Mouse (Mus musculus) MEL (cell line): ENCODE data around the gene Fam53b. TPM values are rescaled to one million over a fixed set of nuclear protein-coding genes. Genes with fewer than 3 reads are reported as not detected.

Experiments
- DNase-seq: peaks from one replicate; pipeline ENCODE4 v3.0.0; 2011; ENCODE audit warnings: low read depth, low spot score
- H3K27ac ChIP-seq: 2 replicates; pipeline ENCODE4 v1.5.1; 2012; ENCODE audit warnings: low read depth, mild to moderate bottlenecking, control low read depth, low read length, moderate library complexity; ENCODE audit not compliant: control insufficient read depth
- H3K27me3 ChIP-seq, 2 experiments: fragments of 150-350 bp in 1 of 2; sonication (generic) in 1 of 2; 2 replicates each; pipeline ENCODE4 v1.6.1; 2012; ENCODE audit warnings: low read length in 2 of 2, mild to moderate bottlenecking in 2 of 2, improper control_type of control experiment in 1 of 2, moderate library complexity in 1 of 2; ENCODE audit not compliant: insufficient read depth in 2 of 2, control insufficient read depth in 1 of 2
- H3K36me3 ChIP-seq, 2 experiments: 2 replicates each; pipeline ENCODE4 v1.6.1; 2012 to 2014; ENCODE audit warnings: low read length in 2 of 2, improper control_type of control experiment in 1 of 2, inconsistent platforms in 1 of 2, mild to moderate bottlenecking in 1 of 2; ENCODE audit not compliant: insufficient read depth in 2 of 2, control insufficient read depth in 1 of 2
- H3K4me1 ChIP-seq, 2 experiments: fragments of 150-350 bp in 1 of 2; sonication (generic) in 1 of 2; 2 replicates each; pipeline ENCODE4 v1.6.1; 2012; ENCODE audit warnings: low read length in 2 of 2, improper control_type of control experiment in 1 of 2, mild to moderate bottlenecking in 1 of 2; ENCODE audit not compliant: insufficient read depth in 2 of 2, control insufficient read depth in 1 of 2
- H3K4me3 ChIP-seq, 2 experiments: fragments of 150-350 bp in 1 of 2; sonication (generic) in 1 of 2; 2 replicates each; pipeline ENCODE4 v1.5.1; 2012; ENCODE audit warnings: low read depth in 2 of 2, low read length in 2 of 2, mild to moderate bottlenecking in 2 of 2, moderate library complexity in 2 of 2, control low read depth in 1 of 2, improper control_type of control experiment in 1 of 2; ENCODE audit not compliant: control insufficient read depth in 1 of 2, insufficient read depth in 1 of 2
- H3K79me2 ChIP-seq: 2 replicates; pipeline ENCODE4 v1.6.1; 2012; ENCODE audit warnings: mild to moderate bottlenecking, low read length, moderate library complexity; ENCODE audit not compliant: control insufficient read depth, poor library complexity, insufficient read depth
- H3K9ac ChIP-seq: 2 replicates; pipeline ENCODE4 v1.6.1; 2012; ENCODE audit warnings: low read depth, mild to moderate bottlenecking, control low read depth, low read length, moderate library complexity; ENCODE audit not compliant: control insufficient read depth, poor library complexity, severe bottlenecking
- H3K9me3 ChIP-seq: fragments of 150-350 bp; sonication (generic); replicated peaks from 2 replicates; pipeline ENCODE4 v1.6.1; 2012; ENCODE audit warnings: mild to moderate bottlenecking, low read length, improper control_type of control experiment, moderate library complexity; ENCODE audit not compliant: insufficient read depth
- BHLHE40 ChIP-seq: IDR thresholded peaks from 2 replicates; pipeline ENCODE4 v1.6.1; 2012; ENCODE audit warnings: low read depth, mild to moderate bottlenecking, inconsistent platforms, low read length, improper control_type of control experiment, borderline replicate concordance
- CHD1 ChIP-seq: IDR thresholded peaks from 2 replicates; pipeline ENCODE4 v1.6.1; 2012; ENCODE audit warnings: low read depth, mild to moderate bottlenecking, inconsistent platforms, low read length, improper control_type of control experiment
- CHD2 ChIP-seq: IDR thresholded peaks from 2 replicates; pipeline ENCODE4 v1.6.1; 2011; ENCODE audit warnings: low read length, improper control_type of control experiment
- ELF1 ChIP-seq: IDR thresholded peaks from 2 replicates; pipeline ENCODE4 v1.6.1; 2014; ENCODE audit warnings: low read depth, mild to moderate bottlenecking, inconsistent platforms, low read length, improper control_type of control experiment, moderate library complexity
- ETS1 ChIP-seq: IDR thresholded peaks from 2 replicates; pipeline ENCODE4 v1.6.1; 2012; ENCODE audit warnings: low read depth, mild to moderate bottlenecking, inconsistent platforms, low read length, improper control_type of control experiment, moderate library complexity
- MAX ChIP-seq: IDR thresholded peaks from 2 replicates; pipeline ENCODE4 v1.6.1; 2011; ENCODE audit warnings: low read length, improper control_type of control experiment
- MXI1 ChIP-seq: IDR thresholded peaks from 2 replicates; pipeline ENCODE4 v1.6.1; 2011; ENCODE audit warnings: mild to moderate bottlenecking, low read depth, low read length, improper control_type of control experiment
- MYC ChIP-seq: IDR thresholded peaks from 2 replicates; pipeline ENCODE4 v1.6.1; 2011; ENCODE audit warnings: low read depth, mild to moderate bottlenecking, low read length, improper control_type of control experiment, moderate library complexity
- NELFE ChIP-seq: IDR thresholded peaks from 2 replicates; pipeline ENCODE4 v1.6.1; 2011; ENCODE audit warnings: low read depth, low read length, improper control_type of control experiment
- POLR2A ChIP-seq, 2 experiments: IDR thresholded peaks; 2 replicates each; pipeline ENCODE4 v1.6.1; 2011 to 2012; ENCODE audit warnings: low read length in 2 of 2, mild to moderate bottlenecking in 2 of 2, control low read depth in 1 of 2, improper control_type of control experiment in 1 of 2, low read depth in 1 of 2, moderate library complexity in 1 of 2; ENCODE audit not compliant: control insufficient read depth in 1 of 2, insufficient read depth in 1 of 2, poor library complexity in 1 of 2
- POLR2AphosphoS2 ChIP-seq: IDR thresholded peaks from 2 replicates; pipeline ENCODE4 v1.6.1; 2011; ENCODE audit warnings: low read length, improper control_type of control experiment
- TBP ChIP-seq: IDR thresholded peaks from 2 replicates; pipeline ENCODE4 v1.8.0; 2011; ENCODE audit warnings: low read depth, low read length, improper control_type of control experiment
- USF1 ChIP-seq: IDR thresholded peaks from 2 replicates; pipeline ENCODE4 v1.6.1; 2014; ENCODE audit warnings: low read depth, mild to moderate bottlenecking, inconsistent platforms, low read length, improper control_type of control experiment, moderate library complexity
- USF2 ChIP-seq, 2 experiments: IDR thresholded peaks; 2 replicates each; pipeline ENCODE4 v1.6.1; 2011 to 2012; ENCODE audit warnings: improper control_type of control experiment in 2 of 2, low read length in 2 of 2, borderline replicate concordance in 1 of 2, inconsistent platforms in 1 of 2, low read depth in 1 of 2, mild to moderate bottlenecking in 1 of 2; ENCODE audit not compliant: insufficient read depth in 1 of 2
- ZC3H11A ChIP-seq: IDR thresholded peaks from 2 replicates; pipeline ENCODE4 v1.6.1; 2012; ENCODE audit warnings: low read depth, mild to moderate bottlenecking, inconsistent platforms, low read length, improper control_type of control experiment
- ZMIZ1 ChIP-seq: IDR thresholded peaks from 2 replicates; pipeline ENCODE4 v1.6.1; 2012; ENCODE audit warnings: low read depth, mild to moderate bottlenecking, inconsistent platforms, low read length, improper control_type of control experiment, moderate library complexity
- polyA plus RNA-seq, 2 experiments: library from polyadenylated mRNA; stranded (reverse) in 1 of 2; unstranded in 1 of 2; fragments of >175 nt in 1 of 2; fragments of >200 nt in 1 of 2; gene quantifications; 2 replicates each; pipeline versions ENCODE4 v1.2.1 to v1.2.4; 2012; ENCODE audit warnings: low replicate concordance in 2 of 2, low read depth in 1 of 2; ENCODE audit not compliant: insufficient read length in 2 of 2, insufficient read depth in 1 of 2, missing spikeins in 1 of 2
- total RNA-seq: library from RNA; depleted of rRNA; stranded (reverse); fragments of 300-350 nt; gene quantifications from 2 replicates; pipeline ENCODE4 v1.2.3, GENCODE M21; 2012

The Fam53b gene
- total and polyA plus RNA-seq, 3 experiments: 7.9 to 15.4 TPM; not detected in 1

DNA sequence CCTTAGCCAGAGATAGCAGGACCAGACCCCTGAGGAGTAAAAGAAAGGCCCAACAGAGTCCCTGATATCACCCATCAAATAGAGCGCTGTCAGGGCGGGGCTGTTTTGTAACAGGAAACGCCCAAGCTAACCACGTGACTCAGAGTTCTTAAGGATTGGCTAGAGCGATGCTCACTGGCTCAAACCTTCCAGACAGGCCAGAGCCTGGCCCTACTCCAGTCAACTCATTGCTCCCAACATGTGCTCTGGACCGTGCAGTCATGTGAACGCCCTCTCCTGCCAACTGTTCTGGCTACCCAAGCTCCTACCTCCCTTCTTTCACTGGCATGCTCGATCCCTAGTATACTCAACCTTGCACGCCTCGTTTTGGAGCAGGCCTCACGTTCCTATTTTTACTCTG is 89.8 kb downstream of the Fam53b start:
- DNase-seq: peak; percentile 88
- H3K9ac ChIP-seq: peak overlapping the region; percentile 23; the same call in 1 of the 2 replicates

DNA sequence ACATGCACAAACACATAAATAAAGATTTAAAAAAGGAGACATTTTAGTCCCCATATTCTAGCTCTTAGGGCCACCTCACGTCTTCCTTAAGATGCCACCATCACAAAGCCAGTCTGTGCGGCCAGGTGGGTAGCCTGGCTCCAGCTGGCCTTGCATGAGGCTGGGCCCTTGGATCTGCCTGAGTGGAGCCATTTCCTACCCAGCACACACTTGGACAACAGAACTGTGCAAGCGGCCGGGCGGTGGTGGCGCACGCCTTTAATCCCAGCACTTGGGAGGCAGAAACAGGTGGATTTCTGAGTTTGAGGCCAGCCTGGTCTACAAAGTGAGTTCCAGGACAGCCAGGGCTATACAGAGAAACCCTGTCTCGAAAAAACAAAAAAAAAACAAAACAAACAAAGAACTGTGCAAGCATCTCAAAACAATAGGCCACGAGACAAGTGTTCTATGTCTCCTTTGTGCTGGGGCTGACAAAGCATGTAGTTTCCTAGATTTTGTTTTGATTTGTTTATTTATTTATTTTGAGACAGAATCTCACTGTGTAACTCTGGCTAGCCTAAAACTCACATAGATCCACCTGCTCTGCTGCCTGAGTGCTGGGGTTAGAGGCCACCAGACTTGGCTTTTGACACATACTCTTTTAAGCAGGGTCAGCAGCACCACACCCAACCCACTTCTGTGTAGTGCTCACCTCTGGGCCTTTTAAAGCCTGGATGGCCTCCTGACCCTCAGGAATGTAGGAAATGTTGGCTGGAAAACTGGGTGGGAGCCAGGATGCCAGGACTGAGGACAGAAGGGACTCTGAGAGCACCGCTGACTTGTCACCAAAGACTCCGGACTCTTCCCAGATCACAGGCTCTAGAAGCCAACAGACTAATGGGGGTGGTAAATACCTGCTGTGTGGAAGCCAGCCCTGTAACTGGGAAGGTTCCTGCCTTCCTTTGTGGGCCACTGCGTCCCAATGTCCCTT is 91.0 kb downstream of the Fam53b start:
- TF ChIP-seq ZMIZ1 (no peak), CHD2 (no peak), USF2 (IDR thresholded peaks at IDR 0.05; ENCODE audit: borderline replicate concordance in 1 of 2, insufficient read depth in 1 of 2, low read depth in 1 of 2, low read length in 2 of 2) (no peak), ETS1 (no peak)
- Histone ChIP-seq H3K9me3 (no peaks in the 10 kb centered on the region), H3K4me1 (peaks cover 3 to 15% of the 10 kb centered on the region in 2 experiments; a peak in 3 of 4 replicates), H3K4me3 (no peak overlapping the region), H3K79me2 (no peaks in the 10 kb centered on the region), H3K27ac (no peak overlapping the region), H3K36me3 (peaks cover 0 to 11% of the 10 kb centered on the region in 2 experiments; a peak in 2 of 4 replicates), H3K27me3 (no peaks in the 10 kb centered on the region), H3K9ac (no peak overlapping the region)
- no peak for DNase-seq

More for the DNA sequence above, 89.8 kb downstream of the Fam53b start:
- Histone ChIP-seq H3K27ac (peak overlapping the region; percentile 46), H3K27me3 (no peaks in the 10 kb centered on the region), H3K36me3 (peaks cover 0 to 11% of the 10 kb centered on the region in 2 experiments; a peak in 2 of 4 replicates), H3K9me3 (no peaks in the 10 kb centered on the region), H3K79me2 (no peaks in the 10 kb centered on the region), H3K4me1 (peaks cover 3 to 15% of the 10 kb centered on the region in 2 experiments; a peak in 3 of 4 replicates), H3K4me3 (no peak overlapping the region)
- peak; percentile 27 to 80; a peak in 2 of 4 replicates for TF ChIP-seq POLR2A (IDR thresholded peaks at IDR 0.05; ENCODE audit: control insufficient read depth in 1 of 2, insufficient read depth in 1 of 2, low read depth in 1 of 2, low read length in 2 of 2, poor library complexity in 1 of 2)
- no peak for TF ChIP-seq CHD1
- TF ChIP-seq NELFE: peak; percentile 57
- TF ChIP-seq MXI1: peak; percentile 66; the same call in 1 of the 2 replicates
- TF ChIP-seq ELF1: no peak
- TF ChIP-seq USF2 (IDR thresholded peaks at IDR 0.05; ENCODE audit: borderline replicate concordance in 1 of 2, insufficient read depth in 1 of 2, low read depth in 1 of 2, low read length in 2 of 2): peak; percentile 43 to 66; a peak in 2 of 4 replicates
- TF ChIP-seq USF1: peak; percentile 94
- TF ChIP-seq MYC: peak; percentile 92
- TF ChIP-seq ZC3H11A: no peak
- TF ChIP-seq BHLHE40: no peak
- peak; percentile 76; the same call in 1 of the 2 replicates for TF ChIP-seq TBP
- no peak for TF ChIP-seq POLR2AphosphoS2
- TF ChIP-seq MAX: peak; percentile 96
